Mouse (Mus musculus) thymus, adult 2 months (tissue): Measurements from ENCODE around the gene Ndst4.

Experiments
- CTCF ChIP-seq: fragments of 200-500 bp; IDR thresholded peaks from 2 replicates; pipeline ENCODE4 v1.5.1; 2012; ENCODE audit warnings: mild to moderate bottlenecking, control low read depth, low read length, moderate library complexity, borderline replicate concordance; ENCODE audit not compliant: control insufficient read depth, poor library complexity, insufficient read depth; ENCODE audit errors: extremely low read depth
- POLR2A ChIP-seq: fragments of 200-500 bp; IDR thresholded peaks from 2 replicates; pipeline ENCODE4 v1.6.1; 2012; ENCODE audit warnings: mild to moderate bottlenecking, low read length, control low read depth, moderate library complexity; ENCODE audit not compliant: control insufficient read depth, poor library complexity, insufficient read depth; ENCODE audit errors: extremely low read depth

DNA sequence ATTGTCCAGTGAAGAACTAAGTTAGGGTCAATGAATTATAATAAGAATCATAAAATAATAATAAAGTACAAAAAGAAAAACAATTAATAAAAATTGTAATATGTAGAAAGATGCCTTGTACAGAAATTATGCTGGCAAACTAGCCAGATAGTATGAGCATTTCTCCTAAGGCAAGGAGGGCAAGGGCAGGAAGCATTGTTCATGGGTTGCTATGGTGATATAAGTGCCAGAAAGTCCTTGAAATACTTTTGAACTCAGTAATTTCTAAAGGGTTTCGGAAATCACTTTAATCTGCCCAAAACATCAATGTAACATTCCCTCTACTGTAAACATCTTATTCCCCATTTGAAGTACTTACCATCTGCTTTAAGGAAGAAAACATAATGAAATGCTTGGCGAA lies 319.1 kb downstream of the Ndst4 start:
- TF ChIP-seq CTCF (no peak), POLR2A (no peak)
